Mouse (Mus musculus) heart, postnatal 10 days (tissue): ENCODE measurements around the gene Cpne5. TPM values are rescaled to one million over a fixed set of nuclear protein-coding genes. Genes with fewer than 3 reads are reported as not detected.
"Not testable (repeated sequence)": the region's sequence is repeated elsewhere in the genome, so short reads cannot be mapped to it uniquely, and the experiment has no call there.

Experiments used
- DNase-seq, 2 experiments: peaks; one replicate each; pipeline ENCODE4 v3.0.0; 2021
- intact Hi-C: fragments of 180-260 bp; cut with DNase I; formaldehyde crosslinking; loops from one replicate; pipeline ENCODE4 v1.15.1; 2025
- total RNA-seq, 2 experiments: library from RNA; stranded (reverse); gene quantifications; 2 replicates each; pipeline ENCODE4 v1.2.3; 2021

Cpne5 gene
- 1 to 10 TPM; 2.7 to 5.7 TPM for total RNA-seq

GRCm38 (mm10) chr17:29237772-29238420, at the start of gene Cpne5:
Gene Cpne5 (minus strand): TSS chr17:29238167.
- no peak for DNase-seq
- intact Hi-C loops, result no loop called here

DNA sequence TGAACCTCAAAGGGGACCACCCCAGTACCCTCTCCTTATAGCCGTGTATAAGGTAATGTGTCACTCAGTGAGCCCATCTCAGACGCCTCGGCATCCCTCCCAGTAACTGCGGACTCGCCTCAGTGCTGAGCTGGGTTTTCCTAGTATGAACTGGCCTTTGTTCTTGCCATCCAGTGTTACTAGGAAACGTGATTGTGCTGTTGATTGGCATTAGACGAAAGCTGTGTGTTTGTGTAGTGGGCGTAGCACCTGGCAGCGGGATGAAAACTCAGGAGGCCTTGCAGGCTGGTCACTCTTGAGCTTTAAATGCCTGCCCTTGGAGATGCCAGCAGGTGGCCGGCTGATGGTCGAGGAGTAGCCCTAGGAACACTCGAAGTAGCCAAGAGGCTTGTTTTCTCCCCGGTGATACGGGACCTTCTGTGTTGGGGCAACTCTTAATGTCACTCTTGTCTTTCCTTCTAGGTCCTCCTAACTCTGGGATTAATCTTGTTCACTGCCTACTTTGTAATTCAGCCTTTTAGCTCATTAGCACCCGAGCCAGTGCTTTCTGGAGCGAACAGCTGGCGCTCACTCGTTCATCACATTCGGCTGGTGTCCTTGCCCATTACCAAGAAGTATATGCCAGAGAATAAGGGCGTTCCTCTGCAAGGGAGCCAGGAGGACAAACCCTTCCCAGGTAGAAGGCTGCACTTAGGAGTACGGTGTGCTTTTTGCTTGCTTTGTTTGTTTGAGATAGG, 44.4 kb upstream of the Cpne5 start:
- DNase-seq, result no peak
- intact Hi-C loops, result no loop called here

DNA sequence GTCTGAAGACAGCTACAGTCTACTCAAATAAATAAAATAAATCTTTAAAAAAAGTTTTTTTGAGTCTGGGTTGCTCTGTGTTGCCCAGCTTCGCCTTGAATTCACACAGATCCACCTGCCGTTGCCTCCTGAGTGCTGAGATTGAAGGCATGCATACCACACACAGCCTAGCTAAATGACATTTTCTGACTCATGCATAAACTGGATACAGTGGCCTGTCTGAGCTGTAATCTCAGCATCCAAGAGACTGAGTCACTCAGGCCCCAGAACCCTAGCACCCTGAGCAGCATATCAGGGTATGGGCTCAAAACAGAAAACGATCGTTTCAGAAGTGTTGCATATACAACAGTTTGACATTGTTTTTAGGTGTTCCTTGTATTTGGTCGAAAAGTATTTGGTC, 43.6 kb upstream of the Cpne5 start:
- intact Hi-C loops, result no loop called here
- DNase-seq, result no peak

DNA sequence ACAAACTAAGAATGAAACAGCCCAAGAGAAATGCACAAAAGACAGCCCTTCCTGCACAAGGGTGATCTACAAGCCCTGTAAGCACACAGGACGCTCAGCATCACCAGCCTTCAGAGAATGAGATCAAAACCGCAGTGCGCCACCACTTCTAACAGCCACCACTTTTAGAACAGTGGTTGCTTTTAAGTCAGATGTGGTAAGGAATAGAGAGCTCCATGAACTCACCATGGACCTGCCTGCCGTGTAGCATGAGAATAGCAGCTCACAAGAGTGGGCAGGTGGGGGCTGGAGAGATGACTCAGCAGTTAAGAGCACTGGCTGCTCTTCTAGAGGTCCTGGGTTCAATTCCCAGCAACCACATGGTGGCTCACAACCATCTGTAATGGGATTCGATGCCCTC, 42.5 kb upstream of the Cpne5 start:
- no peak for DNase-seq
- intact Hi-C loops, result no loop called here

DNA sequence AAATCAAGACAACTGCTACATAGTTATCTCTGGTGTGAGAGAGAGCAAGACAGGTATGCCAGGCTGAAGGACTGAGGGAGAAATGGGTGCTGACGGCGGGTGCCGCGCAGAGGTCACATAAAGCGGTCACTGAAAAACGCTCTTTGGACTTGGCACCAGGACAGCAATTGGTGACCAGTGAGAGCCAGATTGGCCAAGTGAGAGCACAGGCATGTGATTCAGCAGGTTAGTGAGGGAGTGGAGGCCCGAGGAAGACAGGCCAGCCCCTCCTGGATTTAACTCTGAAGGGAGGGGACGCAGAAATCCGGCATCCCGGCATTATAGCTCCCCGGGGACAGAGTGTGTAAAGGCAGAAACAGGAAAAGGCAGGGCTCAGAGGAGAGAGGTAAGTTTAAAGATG, 35.9 kb upstream of the Cpne5 start:
- peak; percentile 70 to 74 for DNase-seq
- intact Hi-C loops, result no loop called here

GRCm38 (mm10) chr17:29273156-29273555, 35.2 kb upstream of the Cpne5 start:
- DNase-seq, result no peak
- intact Hi-C loops, result no loop called here

DNA sequence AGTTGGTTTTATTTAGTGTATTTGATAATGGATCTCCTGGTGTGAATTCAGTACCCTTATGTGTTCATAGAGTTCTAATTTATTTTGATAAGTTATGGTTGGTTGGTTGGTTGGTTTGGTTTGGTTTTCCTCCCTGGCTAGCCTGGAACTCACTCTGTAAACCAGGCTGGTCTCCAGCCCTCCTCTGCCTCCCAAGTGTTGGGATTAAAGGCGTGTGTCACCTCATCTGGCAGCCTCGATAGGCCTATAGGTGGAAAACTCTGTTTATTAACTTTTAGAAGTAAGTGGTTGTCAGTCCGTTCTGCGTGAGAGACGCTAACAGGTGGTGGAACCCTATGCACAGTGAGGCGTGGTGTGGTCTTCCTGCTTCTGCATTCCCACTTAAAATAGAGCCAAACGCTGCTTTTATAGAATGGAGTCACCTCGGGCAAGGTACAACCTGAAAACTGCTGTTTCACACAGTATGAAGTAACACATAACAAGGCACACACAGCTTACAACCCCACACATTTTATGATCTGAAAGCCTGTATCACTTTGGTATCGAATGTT, 32.3 kb upstream of the Cpne5 start:
- no peak for DNase-seq
- intact Hi-C loops, result no loop called here

GRCm38 (mm10) chr17:29269349-29269706, 31.4 kb upstream of the Cpne5 start:
- intact Hi-C loops, result loop anchor here (5.0 kb wide), 1 partner anchor 243 kb away; no protein-coding TSS in a partner anchor
- DNase-seq, result no peak

DNA sequence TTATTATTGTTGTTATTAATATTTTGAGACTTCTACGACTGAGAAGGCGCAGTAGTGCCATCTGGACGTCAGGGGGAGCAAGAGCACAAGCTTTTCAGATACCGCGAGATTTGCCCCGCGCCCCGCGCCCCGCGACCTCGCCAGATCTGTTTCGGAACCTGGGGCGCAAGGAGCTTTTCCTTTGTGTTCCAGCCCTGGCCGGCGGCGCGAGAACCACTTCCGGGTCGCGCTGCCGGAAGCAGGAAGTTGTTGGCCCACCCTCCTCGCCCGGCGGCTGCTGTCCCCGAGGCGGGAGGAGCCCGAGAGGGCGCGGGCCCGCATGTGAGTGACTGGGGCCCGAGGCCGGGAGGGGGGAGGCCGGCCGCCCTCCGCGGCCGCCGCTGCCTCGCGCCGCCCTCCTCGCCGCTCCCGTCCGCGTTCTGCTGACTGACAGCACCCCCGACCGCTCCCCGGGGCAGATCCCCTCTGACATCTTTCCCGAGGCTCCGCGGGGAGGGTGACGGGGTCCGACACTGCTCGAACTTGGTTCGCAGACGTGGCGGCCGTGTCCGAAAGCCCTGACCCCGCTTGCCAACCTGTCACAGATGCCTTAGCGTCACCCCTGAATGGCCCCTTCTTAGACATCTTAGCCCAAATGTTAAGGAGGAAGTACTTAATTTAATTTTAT, 30.8 kb upstream of the Cpne5 start, which contains the start of gene BC004004:
Gene BC004004, plus strand, starts transcription at position 107 of the 667 bp plus-strand sequence.
- DNase-seq, result peak; percentile 97
- intact Hi-C loops, result loop anchor here (1.0 to 5.0 kb wide), 2 partner anchors 102 to 243 kb away; no protein-coding TSS in a partner anchor

DNA sequence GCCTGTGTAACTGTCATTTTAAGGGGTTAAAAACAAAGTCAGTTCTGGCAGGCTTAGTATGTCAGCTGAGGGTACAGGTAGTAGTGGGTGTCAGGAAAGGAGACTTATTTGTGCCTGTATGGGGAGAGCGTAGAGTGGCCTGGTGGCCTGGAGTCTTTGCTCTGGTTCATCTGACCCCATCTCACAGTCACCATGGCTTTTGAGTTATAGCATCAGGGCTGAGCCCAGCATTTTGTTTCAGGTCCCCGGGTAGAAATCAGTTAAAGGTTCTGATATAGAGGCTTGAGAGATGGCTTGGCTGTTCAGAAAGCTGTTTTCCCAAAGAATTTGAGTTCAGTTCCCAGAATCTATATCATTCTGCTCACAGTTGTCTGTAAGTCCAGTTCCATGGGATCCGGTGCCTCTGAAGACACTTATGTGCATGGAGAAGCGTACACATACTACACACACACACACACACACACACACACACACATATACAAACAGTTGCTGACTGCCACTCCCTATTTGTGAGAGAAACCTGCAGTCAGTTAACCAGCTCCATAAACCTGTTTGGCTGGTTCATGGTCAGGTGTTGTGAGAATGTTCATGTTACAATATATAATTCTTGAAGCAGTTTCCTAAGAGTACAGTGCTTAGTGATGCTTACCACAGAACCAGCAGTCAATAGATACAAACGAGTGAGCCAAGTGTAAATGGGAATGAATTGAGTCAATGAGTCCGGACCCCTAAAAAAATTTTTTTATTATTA, 30.1 kb upstream of the Cpne5 start:
- intact Hi-C loops, result loop anchor here (1.0 to 5.0 kb wide), 2 partner anchors 103 to 244 kb away; no protein-coding TSS in a partner anchor
- DNase-seq, result no peak

- not testable (repeated sequence) for DNase-seq
- intact Hi-C loops, result loop anchor here (5.0 kb wide), 1 partner anchor 245 kb away; no protein-coding TSS in a partner anchor
These were observed 29.1 kb upstream of the Cpne5 start for GRCm38 (mm10) chr17:29267040-29267439.

- DNase-seq, result no peak
These were observed 26.8 kb upstream of the Cpne5 start for GRCm38 (mm10) chr17:29264760-29265159.

GRCm38 (mm10) chr17:29263840-29264633, 26.1 kb upstream of the Cpne5 start, which contains the start of gene Ppil1:
Gene Ppil1 (minus strand): TSS chr17:29264186.
- intact Hi-C loops, result no loop called here
- DNase-seq, result peak; percentile 84 to 89

More at GRCm38 (mm10) chr17:29264760-29265159, 26.8 kb upstream of the Cpne5 start:
- intact Hi-C loops, result loop anchor here (5.0 kb wide), 1 partner anchor 248 kb away; no protein-coding TSS in a partner anchor

DNA sequence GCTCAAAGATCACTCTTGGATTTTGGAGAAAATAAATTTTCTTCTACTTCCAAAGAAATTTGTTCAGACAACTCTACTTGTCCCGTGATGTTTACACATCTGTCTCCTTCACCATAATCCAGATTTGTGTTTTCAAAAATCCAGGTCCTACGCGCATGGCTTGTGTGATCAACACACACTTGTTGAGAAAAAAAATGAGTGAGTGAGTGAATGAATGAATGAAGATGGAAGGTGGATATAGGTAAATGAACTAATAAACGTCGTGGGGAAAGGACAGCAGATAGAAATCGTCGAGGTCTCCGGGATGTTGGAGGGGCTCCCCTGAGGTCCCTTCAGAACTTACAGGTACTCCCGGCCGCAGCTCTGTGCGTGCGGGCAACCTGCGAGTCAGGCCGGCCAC, 25.4 kb upstream of the Cpne5 start:
- intact Hi-C loops, result no loop called here
- DNase-seq, result no peak

DNA sequence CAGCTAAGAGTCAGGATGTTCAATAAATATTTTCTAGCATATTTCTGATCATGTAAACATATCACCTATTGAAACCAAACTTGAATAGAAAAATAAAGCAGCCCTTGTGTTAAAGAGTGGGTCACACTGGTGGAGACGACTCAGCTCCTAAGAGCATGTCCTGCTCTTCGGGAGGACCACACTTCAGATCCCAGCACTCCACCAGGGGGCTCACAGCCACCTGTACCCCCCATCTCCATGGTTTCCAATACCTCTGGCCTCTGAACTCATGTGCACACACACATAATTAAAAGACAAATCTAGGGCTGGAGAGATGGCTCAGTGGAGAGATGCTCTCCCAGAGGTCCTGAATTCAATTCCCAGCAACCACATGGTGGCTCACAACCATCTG, 24.3 kb upstream of the Cpne5 start:
- DNase-seq, result no peak
- intact Hi-C loops, result no loop called here

GRCm38 (mm10) chr17:29261603-29262258, 23.8 kb upstream of the Cpne5 start:
- intact Hi-C loops, result no loop called here
- no peak for DNase-seq

- intact Hi-C loops, result no loop called here
- no peak for DNase-seq
These were observed 22.5 kb upstream of the Cpne5 start for GRCm38 (mm10) chr17:29260501-29260900.

GRCm38 (mm10) chr17:29259489-29259888, 21.5 kb upstream of the Cpne5 start:
- DNase-seq, result peak; percentile 84 to 86
- intact Hi-C loops, result loop anchor here (2.0 kb wide), 1 partner anchor 111 kb away; no protein-coding TSS in a partner anchor

GRCm38 (mm10) chr17:29258921-29259320, 21.0 kb upstream of the Cpne5 start:
- no peak for DNase-seq
- intact Hi-C loops, result loop anchor here (2.0 kb wide), 1 partner anchor 112 kb away; no protein-coding TSS in a partner anchor
